Mouse (Mus musculus) gastrocnemius, adult 2 months (tissue): ENCODE measurements around the gene Pitpnm2. TPM values are rescaled to one million over a fixed set of nuclear protein-coding genes. Genes with fewer than 3 reads are reported as not detected.

Experiments used
- DNase-seq: peaks from one replicate; pipeline ENCODE4 v3.0.0; 2022
- H3K27ac ChIP-seq: fragments of 200-600 bp; 2 replicates; pipeline ENCODE4 v1.8.1; 2022; ENCODE audit warnings: mild to moderate bottlenecking
- H3K4me3 ChIP-seq: fragments of 200-600 bp; 2 replicates; pipeline ENCODE4 v1.8.1; 2022; ENCODE audit warnings: mild to moderate bottlenecking, moderate library complexity
- CTCF ChIP-seq: fragments of 200-600 bp; IDR thresholded peaks from 2 replicates; pipeline ENCODE4 v1.8.1; 2022; ENCODE audit warnings: antibody characterized with exemption, mild to moderate bottlenecking, moderate library complexity
- intact Hi-C: fragments of 180-260 bp; cut with DNase I; formaldehyde crosslinking; loops from one replicate; pipeline ENCODE4 v1.15.1; 2025
- total RNA-seq, 2 experiments: library from RNA; stranded (reverse); gene quantifications; 2 replicates each; pipeline ENCODE4 v1.2.3; 2021

Pitpnm2 gene
- total RNA-seq, 2 experiments from 2014 or later = 18.1 to 28.4 TPM

- intact Hi-C loops = no loop called here
- no peak for TF ChIP-seq CTCF
- no peak overlapping the region for H3K4me3 ChIP-seq
- no peak overlapping the region for H3K27ac ChIP-seq
- DNase-seq = no peak
Measured at GRCm38 (mm10) chr5:124179411-124179810, 70.1 kb downstream of the Pitpnm2 start.

DNA sequence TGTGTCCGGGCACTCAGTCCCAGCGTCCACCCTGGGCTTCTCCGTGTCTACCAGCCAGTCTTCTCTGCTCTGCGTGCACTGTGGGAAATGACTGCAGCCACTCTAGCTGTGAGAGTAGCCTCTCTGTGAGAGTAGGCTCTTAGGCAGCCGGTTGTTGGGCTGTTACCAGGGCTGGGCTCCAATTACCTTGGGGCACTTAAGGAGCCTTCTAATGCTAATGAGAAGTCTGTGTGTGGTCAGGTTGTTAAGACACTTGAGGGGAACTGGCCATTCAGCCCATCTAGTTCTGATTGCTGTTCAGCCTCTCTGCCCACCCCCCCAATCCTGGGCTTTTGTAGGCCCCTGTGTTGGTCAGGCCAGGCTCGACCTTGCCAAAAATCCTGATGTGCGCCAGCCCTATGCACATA, 72.8 kb downstream of the Pitpnm2 start:
- no peak for TF ChIP-seq CTCF
- peak; percentile 66 for DNase-seq
- H3K4me3 ChIP-seq = no peak overlapping the region
- intact Hi-C loops = no loop called here
- peak overlapping the region; percentile 78 for H3K27ac ChIP-seq

DNA sequence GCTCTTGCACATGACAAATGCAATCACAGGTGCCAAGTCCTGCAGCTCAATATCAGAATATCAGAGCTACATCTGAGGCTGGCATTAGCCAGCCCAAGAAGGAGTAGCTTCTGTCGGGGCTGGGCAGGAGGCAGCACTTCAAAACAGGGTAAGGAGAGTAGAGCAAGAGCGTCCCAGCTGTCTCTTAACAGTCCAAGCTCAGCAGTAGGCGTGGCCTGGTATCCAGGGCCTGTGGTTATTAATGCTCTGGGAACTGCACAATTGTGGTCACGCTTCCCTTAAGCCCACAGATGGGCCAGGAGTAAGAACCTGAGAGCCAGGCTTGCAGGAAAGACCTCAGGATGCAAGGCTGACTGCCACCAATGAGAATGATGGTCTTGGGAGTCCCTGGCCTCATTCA, 74.4 kb downstream of the Pitpnm2 start:
- DNase-seq = peak; percentile 78
- intact Hi-C loops = no loop called here
- no peak for TF ChIP-seq CTCF
- Histone ChIP-seq H3K27ac (peak overlapping the region; percentile 92), H3K4me3 (no peak overlapping the region)

- TF ChIP-seq CTCF = no peak
- intact Hi-C loops = loop anchor here (2.0 kb wide), 1 partner anchor 22 kb away; no protein-coding TSS in a partner anchor
- peak; percentile 94 for DNase-seq
- H3K4me3 ChIP-seq = peak overlapping the region; percentile 50
- peak overlapping the region; percentile 92 for H3K27ac ChIP-seq
Measured at GRCm38 (mm10) chr5:124173012-124173985, 76.3 kb downstream of the Pitpnm2 start.

DNA sequence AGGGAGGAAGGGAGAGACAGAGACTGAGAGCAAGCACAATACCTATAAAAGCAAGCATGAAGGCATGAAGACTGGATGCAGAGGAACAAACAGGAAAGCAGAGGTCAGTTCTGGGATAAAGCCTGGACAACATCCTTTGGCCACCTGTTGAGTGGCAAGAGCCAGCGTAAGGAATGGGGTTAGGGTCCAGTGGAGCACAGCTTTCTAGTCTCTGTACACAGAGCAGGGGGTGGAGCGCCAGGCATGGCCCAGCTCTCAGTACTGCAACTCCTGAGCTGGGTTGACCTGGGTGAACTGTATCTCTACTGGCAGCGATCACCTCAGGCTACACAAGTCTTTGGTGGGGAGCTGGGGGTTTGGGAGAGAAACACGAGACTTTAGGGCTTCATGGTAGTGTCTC, 77.3 kb downstream of the Pitpnm2 start:
- intact Hi-C loops = loop anchor here (2.0 kb wide), 1 partner anchor 23 kb away; no protein-coding TSS in a partner anchor
- DNase-seq = no peak
- H3K27ac ChIP-seq = peak overlapping the region; percentile 92

DNA sequence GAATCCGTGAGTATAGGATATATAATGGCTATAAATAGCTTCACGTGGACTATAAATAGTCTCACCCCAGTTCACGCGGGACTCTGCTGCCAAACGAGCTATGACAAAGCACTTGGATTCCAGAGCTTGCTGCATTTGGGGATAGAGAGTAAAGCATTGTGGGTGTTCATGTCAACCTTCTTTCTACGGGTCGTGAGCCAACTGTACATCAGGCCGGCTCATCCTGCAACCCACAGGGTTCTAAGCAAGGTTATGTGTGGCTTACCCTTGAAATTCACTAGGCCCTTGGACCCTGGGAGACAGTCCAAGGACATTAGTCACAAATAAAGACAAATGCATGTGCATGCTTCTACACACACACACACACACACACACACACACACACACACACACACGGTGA, 77.8 kb downstream of the Pitpnm2 start:
- intact Hi-C loops = loop anchor here (2.0 kb wide), 1 partner anchor 23 kb away; no protein-coding TSS in a partner anchor
- no peak for DNase-seq
- Histone ChIP-seq H3K27ac (peak overlapping the region; percentile 92), H3K4me3 (no peak overlapping the region)
- TF ChIP-seq CTCF = no peak

More for the DNA sequence above, 77.3 kb downstream of the Pitpnm2 start:
- H3K4me3 ChIP-seq = no peak overlapping the region
- TF ChIP-seq CTCF = no peak

GRCm38 (mm10) chr5:124169224-124169621, 80.3 kb downstream of the Pitpnm2 start:
- Histone ChIP-seq H3K4me3 (no peak overlapping the region), H3K27ac (peak overlapping the region; percentile 84)
- no peak for TF ChIP-seq CTCF
- intact Hi-C loops = loop anchor here (2.0 kb wide), 1 partner anchor 42 kb away; no protein-coding TSS in a partner anchor
- DNase-seq = no peak

DNA sequence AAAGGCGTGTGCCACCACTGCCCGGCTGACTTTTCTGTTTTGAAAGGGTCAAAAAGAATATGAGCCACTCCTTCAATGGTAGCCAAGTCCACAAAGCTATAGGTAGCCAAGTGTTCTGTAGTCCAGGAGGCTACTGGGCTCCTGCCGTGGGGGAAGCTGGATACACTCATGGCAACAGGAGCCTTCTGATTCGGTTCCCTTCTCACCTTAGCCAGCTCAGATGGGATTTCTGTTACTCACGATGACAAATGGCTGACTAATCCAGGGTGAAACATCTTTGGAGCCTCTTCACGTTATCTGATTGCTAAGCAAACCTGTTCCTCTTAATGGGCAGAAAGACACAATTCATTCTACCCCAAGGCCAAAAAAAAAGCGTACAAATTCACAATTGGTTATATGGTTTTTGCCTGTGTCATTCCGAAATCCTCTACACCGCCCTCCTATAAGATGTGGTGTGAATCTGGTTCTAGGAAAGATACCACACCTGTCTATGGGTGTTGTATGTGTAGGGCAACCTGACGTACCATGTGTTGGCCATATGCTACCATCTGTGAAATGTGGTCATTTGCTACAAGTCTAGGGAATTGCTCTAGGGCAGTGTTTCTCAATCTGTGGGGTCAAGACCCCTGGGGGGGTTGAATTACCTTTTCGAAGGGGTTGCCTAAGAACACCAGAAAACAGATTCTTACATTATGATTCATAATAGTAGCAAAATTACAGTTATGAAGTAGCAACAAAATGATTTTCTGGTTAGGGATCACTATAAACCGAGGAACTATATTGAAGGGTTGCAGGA, 80.9 kb downstream of the Pitpnm2 start:
- TF ChIP-seq CTCF = no peak
- peak overlapping the region; percentile 84 for H3K27ac ChIP-seq

DNA sequence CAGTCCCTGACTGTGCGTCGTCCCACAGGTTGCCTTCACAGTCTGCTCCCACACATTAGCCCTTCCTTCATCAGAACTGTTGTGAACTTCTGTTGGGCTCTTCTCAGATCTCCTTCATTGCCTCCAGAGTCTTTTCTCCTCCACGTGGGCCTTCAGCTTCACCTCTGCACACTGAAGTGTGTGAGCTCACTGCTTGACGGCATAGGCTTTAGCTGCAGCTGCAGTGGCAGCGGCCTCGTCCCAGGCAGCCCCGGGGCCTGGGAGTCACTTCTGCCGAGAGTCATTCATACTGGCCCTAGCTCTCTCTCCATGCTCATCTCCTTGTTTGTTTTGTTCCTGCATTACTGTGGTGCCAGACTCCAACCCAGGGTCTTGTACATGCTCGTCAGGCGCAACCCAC, 81.9 kb downstream of the Pitpnm2 start:
- H3K27ac ChIP-seq = peak overlapping the region; percentile 84
- intact Hi-C loops = loop anchor here (2.0 kb wide), 1 partner anchor 43 kb away; no protein-coding TSS in a partner anchor
- DNase-seq = no peak
- peak overlapping the region; percentile 11; the same call in 1 of the 2 replicates for H3K4me3 ChIP-seq
- TF ChIP-seq CTCF = no peak

More for the DNA sequence above, 80.9 kb downstream of the Pitpnm2 start:
- DNase-seq = peak; percentile 65
- intact Hi-C loops = loop anchor here (2.0 kb wide), 1 partner anchor 42 kb away; no protein-coding TSS in a partner anchor
- H3K4me3 ChIP-seq = no peak overlapping the region

GRCm38 (mm10) chr5:124166741-124167140, 82.8 kb downstream of the Pitpnm2 start:
- DNase-seq = no peak
- TF ChIP-seq CTCF = no peak
- Histone ChIP-seq H3K4me3 (no peak overlapping the region), H3K27ac (peak overlapping the region; percentile 84)
- intact Hi-C loops = no loop called here

GRCm38 (mm10) chr5:124165622-124166570, 83.7 kb downstream of the Pitpnm2 start:
- H3K27ac ChIP-seq = peak overlapping the region; percentile 84
- no peak for TF ChIP-seq CTCF
- intact Hi-C loops = loop anchor here (2.0 kb wide), 1 partner anchor 83 kb away; the partner anchor contains the start of gene Pitpnm2
- no peak overlapping the region for H3K4me3 ChIP-seq
- DNase-seq = peak; percentile 54
